ENCODE assay signal across 7 mouse cellular contexts in genomic region chr19:36409861-36410392, GRCm38 (mm10).
A peak's percentile ranks its signal among the peaks of the same experiment; 100 is the strongest.
DNase-seq lines count a peak whose midpoint lies in the region; ATAC-seq and TF ChIP-seq lines count a peak whose summit lies in the region.

No protein-coding gene starts in this region.

- WGBS in lung, embryonic 14.5 days: under 1% methylated on average over 72 of the region's 82 CpGs
- under 1% methylated on average over 49 of the region's 82 CpGs for WGBS in heart, embryonic 14.5 days
- WGBS in liver, embryonic 13.5 days (ENCODE audit: insufficient replicate concordance): under 1% methylated on average over 65 of the region's 82 CpGs
- WGBS in neural tube, embryonic 15.5 days: under 1% methylated on average over 56 of the region's 82 CpGs

- no peaks in the 10 kb centered on the region for H3K4me1 ChIP-seq in lung, embryonic 14.5 days (ENCODE audit: insufficient read depth)
- H3K4me1 ChIP-seq in heart, embryonic 14.5 days (ENCODE audit: control insufficient read depth in 2 of 2, insufficient read depth in 2 of 2, low read length in 2 of 2): peaks cover 5 to 19% of the 10 kb centered on the region in 2 experiments; a peak in 3 of 4 replicates
- peaks cover 33% of the 10 kb centered on the region for H3K4me1 ChIP-seq in liver, embryonic 13.5 days (replicated peaks)
- peaks cover 9% of the 10 kb centered on the region for H3K4me1 ChIP-seq in neural tube, embryonic 15.5 days

- TF ChIP-seq CTCF in lung, embryonic 14.5 days (IDR thresholded peaks at IDR 0.05; ENCODE audit: low read depth): no peak

- H3K27ac ChIP-seq in lung, embryonic 14.5 days (ENCODE audit: low read depth): 0 out of 2 replicates have a peak overlapping the region, but pooled peaks have one; percentile 12
- H3K27ac ChIP-seq in heart, embryonic 14.5 days (replicated peaks in 1 of 2; ENCODE audit: control insufficient read depth in 1 of 2, insufficient read depth in 1 of 2, low read depth in 2 of 2, low read length in 2 of 2): peak overlapping the region; percentile 82 to 89
- H3K27ac ChIP-seq in liver, embryonic 13.5 days: peak overlapping the region; percentile 84
- H3K27ac ChIP-seq in neural tube, embryonic 15.5 days (replicated peaks): no peak overlapping the region

- ATAC-seq in lung, embryonic 14.5 days (ENCODE audit: insufficient read depth): no peak; the same call in 1 of the 2 replicates
- peak; percentile 74; the same call in 1 of the 2 replicates for ATAC-seq in heart, embryonic 14.5 days (ENCODE audit: insufficient number of reproducible peaks, insufficient read depth, low FRiP score, low read depth)
- peak; percentile 78 for ATAC-seq in liver, embryonic 13.5 days (ENCODE audit: low read depth)
- peak; percentile 86 for ATAC-seq in neural tube, embryonic 15.5 days (ENCODE audit: low FRiP score)

- H3K4me2 ChIP-seq in lung, embryonic 14.5 days: peak overlapping the region; percentile 91
- H3K4me2 ChIP-seq in heart, embryonic 14.5 days (ENCODE audit: low read length): peak overlapping the region; percentile 86
- peak overlapping the region; percentile 82 for H3K4me2 ChIP-seq in liver, embryonic 13.5 days
- peak overlapping the region; percentile 86 for H3K4me2 ChIP-seq in neural tube, embryonic 15.5 days

- peak overlapping the region; percentile 71 for H3K9ac ChIP-seq in lung, embryonic 14.5 days
- peak overlapping the region; percentile 89 for H3K9ac ChIP-seq in heart, embryonic 14.5 days (ENCODE audit: low read length)
- peak overlapping the region; percentile 91 for H3K9ac ChIP-seq in liver, embryonic 13.5 days
- H3K9ac ChIP-seq in neural tube, embryonic 15.5 days (replicated peaks): peak overlapping the region; percentile 60

- no peaks in the 10 kb centered on the region for H3K36me3 ChIP-seq in lung, embryonic 14.5 days (ENCODE audit: insufficient read depth)
- peaks cover 13% of the 10 kb centered on the region for H3K36me3 ChIP-seq in heart, embryonic 14.5 days (ENCODE audit: control insufficient read depth, insufficient read depth, low read length)
- H3K36me3 ChIP-seq in liver, embryonic 13.5 days: peaks cover 25% of the 10 kb centered on the region
- H3K36me3 ChIP-seq in neural tube, embryonic 15.5 days: no peaks in the 10 kb centered on the region

- peaks cover 16% of the 10 kb centered on the region for H3K27me3 ChIP-seq in lung, embryonic 14.5 days (ENCODE audit: insufficient read depth, low read length)
- no peaks in the 10 kb centered on the region for H3K27me3 ChIP-seq in heart, embryonic 14.5 days (ENCODE audit: control insufficient read depth, insufficient read depth, low read length)
- H3K27me3 ChIP-seq in liver, embryonic 13.5 days: peaks cover 7% of the 10 kb centered on the region; the same call in 1 of the 2 replicates
- peaks cover 14% of the 10 kb centered on the region for H3K27me3 ChIP-seq in neural tube, embryonic 15.5 days (replicated peaks)

- H3K4me3 ChIP-seq in lung, embryonic 14.5 days (ENCODE audit: low read depth, low read length): peak overlapping the region; percentile 66
- peak overlapping the region; percentile 77 to 90 for H3K4me3 ChIP-seq in heart, embryonic 14.5 days (ENCODE audit: control insufficient read depth in 1 of 2, insufficient read depth in 1 of 2, low read depth in 1 of 2, low read length in 2 of 2)
- H3K4me3 ChIP-seq in liver, embryonic 13.5 days (replicated peaks): peak overlapping the region; percentile 90
- H3K4me3 ChIP-seq in neural tube, embryonic 15.5 days (replicated peaks): peak overlapping the region; percentile 75

- no peaks in the 10 kb centered on the region for H3K9me3 ChIP-seq in lung, embryonic 14.5 days (ENCODE audit: low read depth, low read length)
- no peaks in the 10 kb centered on the region for H3K9me3 ChIP-seq in heart, embryonic 14.5 days (ENCODE audit: control insufficient read depth, low read length)
- no peaks in the 10 kb centered on the region for H3K9me3 ChIP-seq in liver, embryonic 13.5 days (replicated peaks)
- H3K9me3 ChIP-seq in neural tube, embryonic 15.5 days (replicated peaks): no peaks in the 10 kb centered on the region

- DNase-seq in lung, embryonic 14.5 days: peak; percentile 48
- DNase-seq in lung, adult 18-20 months: no peak
- DNase-seq in MN1 (ENCODE audit: low spot score): peak; percentile 34
- peak; percentile 45 for DNase-seq in embryo, embryonic 10 days (ENCODE audit: low spot score)
- DNase-seq in liver, embryonic 13.5 days: no peak

Comparison
In these comparisons a context has a peak if more than half of its experiments do, and no peak if none do; other contexts are left out.
1. DNase-seq: peak in lung, embryonic 14.5 days (single experiment), MN1 (single experiment) and embryo, embryonic 10 days (single experiment); none in lung, adult 18-20 months (0 of 2) and liver, embryonic 13.5 days (single experiment).
2. Peak in every context shown above with its lines, with median percentiles within 50 percentile points of each other: H3K4me2 ChIP-seq, H3K4me3 ChIP-seq and H3K9ac ChIP-seq.